Comparison of ENCODE assay signal across 9 mouse cellular contexts in the genomic region with DNA sequence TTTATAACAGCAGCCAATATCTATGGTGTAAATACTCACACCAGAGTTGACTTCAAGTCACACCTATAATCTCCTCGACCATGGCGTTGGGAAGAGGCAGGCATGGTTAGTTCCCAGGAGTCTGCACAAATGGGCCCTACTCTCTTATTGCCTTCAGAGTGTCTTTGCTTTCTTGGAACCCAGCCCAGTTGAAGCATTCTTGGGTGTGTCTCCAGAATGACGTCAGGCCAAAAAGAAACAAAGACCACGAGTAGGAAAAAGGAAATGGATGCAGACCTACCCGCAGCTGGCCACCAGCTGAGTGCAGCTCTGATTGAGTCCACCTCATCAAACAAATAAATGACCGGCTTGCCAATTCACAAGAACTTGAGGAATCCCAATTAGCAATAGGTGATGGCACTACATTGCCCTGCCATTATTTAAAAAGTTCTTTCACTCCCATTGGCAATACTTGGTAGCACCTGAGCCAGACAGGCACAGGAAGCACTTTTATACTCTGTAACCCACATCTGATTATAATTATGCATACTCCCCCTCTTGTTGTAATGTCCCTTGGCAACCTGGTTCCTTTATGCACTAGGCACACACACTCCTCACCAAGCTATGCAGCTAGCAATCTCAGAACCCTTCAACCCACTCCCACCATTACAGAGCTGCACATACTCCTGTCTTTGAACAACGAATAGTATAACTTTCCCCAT. TPM values are rescaled to one million over a fixed set of nuclear protein-coding genes. Genes with fewer than 3 reads are reported as not detected.
DNase-seq lines count a peak whose midpoint lies in the region; TF ChIP-seq lines count a peak whose summit lies in the region.
"Had no signal": no experiment of that assay in that cellular context is flagged by ENCODE, and none has a peak within 500 bp of the region (broad histone marks: within the 10 kb centered on the region; RNA-seq: fewer than 3 reads in every experiment).

No protein-coding gene starts in this region.

- TF ChIP-seq POLR2A in myocyte (IDR thresholded peaks at IDR 0.05; ENCODE audit: insufficient read length, low read depth) = no peak
- no peak for TF ChIP-seq POLR2A in thymus, adult 2 months (IDR thresholded peaks at IDR 0.05; ENCODE audit: control insufficient read depth, extremely low read depth, insufficient read depth, low read length, poor library complexity)

- peak overlapping the region; percentile 54 for H3K4me2 ChIP-seq in myocyte (ENCODE audit: low read depth)

- peak; percentile 36 for DNase-seq in gastrocnemius, adult 18-20 months (ENCODE audit: low spot score)
- no peak for DNase-seq in gastrocnemius, postnatal 14 days
- peak; percentile 69 to 78 for DNase-seq in heart, adult 18-20 months
- peak; percentile 53 for DNase-seq in kidney, postnatal 14 days
- DNase-seq in left cerebral cortex, postnatal 25 days (ENCODE audit: low spot score in 2 of 2) = no peak
- no peak for DNase-seq in thymus, adult 2 months
- DNase-seq in frontal cortex, postnatal 36 days (ENCODE audit: low spot score in 2 of 2) = no peak

- WGBS in thymus, adult 2 months = 61% methylated on average over 7 of the region's 7 CpGs

- intact Hi-C loops in gastrocnemius, postnatal 14 days (cut with DNase I; ENCODE audit: low total_unique reads) = no loop called here
- intact Hi-C loops in left cerebral cortex, postnatal 25 days (cut with DNase I) = no loop called here

- no peaks in the 10 kb centered on the region for H3K36me3 ChIP-seq in myocyte (ENCODE audit: control insufficient read depth, insufficient read depth)
- no peaks in the 10 kb centered on the region for H3K36me3 ChIP-seq in thymus, adult 2 months (ENCODE audit: control insufficient read depth, insufficient read depth, low read length)

- no peak overlapping the region for H3K4me3 ChIP-seq in myocyte
- H3K4me3 ChIP-seq in thymus, adult 2 months (ENCODE audit: control insufficient read depth, insufficient read depth, low read length) = no peak overlapping the region

- no peaks in the 10 kb centered on the region for H3K27me3 ChIP-seq in myocyte (ENCODE audit: control insufficient read depth, insufficient read depth, insufficient read length)
- H3K27me3 ChIP-seq in thymus, adult 2 months (ENCODE audit: control insufficient read depth, insufficient read depth, low read length) = no peaks in the 10 kb centered on the region

- no peaks in the 10 kb centered on the region for H3K79me2 ChIP-seq in myocyte (ENCODE audit: control insufficient read depth, insufficient read depth)

- H3K27ac ChIP-seq in thymus, adult 2 months (ENCODE audit: control insufficient read depth, insufficient read depth, low read length) = no peak overlapping the region
- H3K27ac ChIP-seq: macrophage had no signal

- no peak for TF ChIP-seq CTCF in thymus, adult 2 months (IDR thresholded peaks at IDR 0.05; ENCODE audit: borderline replicate concordance, control insufficient read depth, extremely low read depth, insufficient read depth, low read length, poor library complexity)

- no peaks in the 10 kb centered on the region for H3K4me1 ChIP-seq in thymus, adult 2 months (replicated peaks; ENCODE audit: control insufficient read depth, insufficient read depth, low read length)

- no peak overlapping the region for H3ac ChIP-seq in myocyte (ENCODE audit: control insufficient read depth, insufficient read length)

TF ChIP-seq in myocyte, 11 proteins besides CTCF, POLR2A, EP300 and RAD21:
- TF ChIP-seq MYOG (IDR thresholded peaks at IDR 0.05; ENCODE audit: control insufficient read depth in 1 of 3, insufficient read depth in 1 of 3, insufficient read length in 2 of 3, low read depth in 2 of 3) = no peak
- no peak for TF ChIP-seq SRF (IDR thresholded peaks at IDR 0.05; ENCODE audit: control insufficient read depth, insufficient read length, low read depth)
- TF ChIP-seq POLR2AphosphoS2 (IDR thresholded peaks at IDR 0.05; ENCODE audit: insufficient read length, low read depth) = no peak
- no peak for TF ChIP-seq MYOD1 (IDR thresholded peaks at IDR 0.05; ENCODE audit: control insufficient read depth in 1 of 3, insufficient read length in 2 of 3, low read depth in 2 of 3)
- TF ChIP-seq USF1 (IDR thresholded peaks at IDR 0.05; ENCODE audit: low read depth) = no peak
- TF ChIP-seq E2F4 (IDR thresholded peaks at IDR 0.05; ENCODE audit: insufficient read depth) = no peak
- TF ChIP-seq MAX (IDR thresholded peaks at IDR 0.05; ENCODE audit: low read depth) = no peak
- no peak for TF ChIP-seq REST (IDR thresholded peaks at IDR 0.05; ENCODE audit: insufficient read depth, insufficient read length)
- TF ChIP-seq TCF12 (IDR thresholded peaks at IDR 0.05; ENCODE audit: insufficient read depth, poor library complexity, severe bottlenecking) = no peak
- TF ChIP-seq TCF3 (IDR thresholded peaks at IDR 0.05; ENCODE audit: insufficient read length, low read depth) = no peak
- TF ChIP-seq CEBPB (IDR thresholded peaks at IDR 0.05; ENCODE audit: insufficient read depth, poor library complexity, severe bottlenecking) = no peak

RNA-seq across cellular contexts. Expression of a gene that starts 34.3 kb away (rescaled TPM):
- total RNA-seq in gastrocnemius, adult 18-20 months (2021) = 10 to 100 TPM; 17.7 to 42.4 TPM
- total RNA-seq in gastrocnemius, postnatal 14 days (2021) = 10 to 100 TPM; 18.5 to 18.7 TPM
- 100 to 1,000 TPM; 113 to 127 TPM for total RNA-seq in heart, adult 18-20 months (2021)
- 14.5 TPM for polyA plus RNA-seq in myocyte (2012; fragmentation: generic; extraction: Trizol)
- total RNA-seq in left cerebral cortex, postnatal 25 days (2021) = 10 to 100 TPM; 24.2 to 24.5 TPM
- 3.8 and 5.5 TPM in 2 replicates for polyA plus RNA-seq in thymus, adult 2 months (2012; rRNA removed)

Comparison
In these comparisons a context has a peak if more than half of its experiments do, and no peak if none do; other contexts are left out.
1. DNase-seq: peak in gastrocnemius, adult 18-20 months (single experiment), heart, adult 18-20 months (2 of 2) and kidney, postnatal 14 days (single experiment); none in gastrocnemius, postnatal 14 days (single experiment), left cerebral cortex, postnatal 25 days (0 of 2), thymus, adult 2 months (single experiment) and frontal cortex, postnatal 36 days (0 of 2).